In the genomic region with DNA sequence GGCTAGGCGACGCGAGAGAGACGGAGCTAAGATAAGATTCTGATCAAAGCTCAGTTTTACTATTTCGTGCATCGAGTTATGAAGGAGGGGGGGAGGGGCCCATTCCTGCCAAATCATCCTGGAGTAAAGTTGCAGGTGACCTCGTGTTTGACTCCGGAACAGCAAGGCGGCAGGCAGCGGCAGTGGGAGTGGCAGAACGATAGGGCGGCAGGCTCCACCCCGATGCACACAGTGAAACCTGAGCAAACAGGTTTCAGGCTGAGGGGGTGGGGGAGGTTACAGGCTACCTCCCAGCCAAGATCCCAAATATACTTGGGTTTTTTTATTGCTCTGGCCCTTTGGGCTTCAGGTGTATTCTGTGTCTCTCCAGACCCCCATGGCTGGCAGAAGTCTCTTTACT, we compare ENCODE assay signal across 9 mouse cellular contexts. TPM values are rescaled to one million over a fixed set of nuclear protein-coding genes. Genes with fewer than 3 reads are reported as not detected.
DNase-seq lines count a peak whose midpoint lies in the region; ATAC-seq lines count a peak whose summit lies in the region.
"Had no signal": no experiment of that assay in that cellular context is flagged by ENCODE, and none has a peak within 500 bp of the region (broad histone marks: within the 10 kb centered on the region; RNA-seq: fewer than 3 reads in every experiment).

No protein-coding gene starts in this region.

- no peak overlapping the region for H3K9ac ChIP-seq in lung, embryonic 15.5 days

- ATAC-seq in lung, embryonic 15.5 days (ENCODE audit: borderline replicate concordance, extremely low read depth, low FRiP score, low TSS enrichment): peak; percentile 38; the same call in 1 of the 2 replicates

- H3K4me1 ChIP-seq in lung, embryonic 15.5 days: peaks cover 45% of the 10 kb centered on the region

- H3K27ac ChIP-seq in lung, embryonic 15.5 days: no peak overlapping the region
- H3K27ac ChIP-seq: left cerebral cortex, adult 2 months had no signal

- H3K27me3 ChIP-seq in lung, embryonic 15.5 days: no peaks in the 10 kb centered on the region

- DNase-seq in adrenal gland, postnatal 14 days: peak; percentile 8
- DNase-seq in adrenal gland, adult (ENCODE audit: inconsistent age in 2 of 2, low spot score in 1 of 2): no peak
- DNase-seq in lung, postnatal 10 days: no peak
- peak; percentile 55 for DNase-seq in kidney, postnatal 14 days
- peak; percentile 23 for DNase-seq in mesoderm, embryonic 11.5 days (ENCODE audit: low read depth, low spot score)
- no peak for DNase-seq in spleen, postnatal 4 days (ENCODE audit: low spot score in 2 of 2)
- no peak for DNase-seq in gastrocnemius, postnatal 4 days (ENCODE audit: low spot score in 2 of 2)

- H3K4me2 ChIP-seq in lung, embryonic 15.5 days: peak overlapping the region; percentile 24

- no peaks in the 10 kb centered on the region for H3K9me3 ChIP-seq in lung, embryonic 15.5 days

- 10% methylated on average over 13 of the region's 13 CpGs for WGBS in lung, embryonic 15.5 days

- no peak overlapping the region for H3K4me3 ChIP-seq in lung, embryonic 15.5 days
- H3K4me3 ChIP-seq: left cerebral cortex, adult 2 months had no signal

- peaks cover 15% of the 10 kb centered on the region for H3K36me3 ChIP-seq in lung, embryonic 15.5 days

RNA-seq across cellular contexts. Expression of a gene that starts 18.2 kb away (rescaled TPM):
- 33.2 and 36.8 TPM in 2 replicates for total RNA-seq in adrenal gland, postnatal 14 days (2021)
- polyA plus RNA-seq in lung, embryonic 15.5 days (2015; fragmentation: Nextera tagmentation; extraction: Ambion mirVana): 56.8 and 59.8 TPM in 2 replicates
- total RNA-seq in gastrocnemius, postnatal 4 days (2021): 10 to 100 TPM; 49.4 to 58.0 TPM

RNA-seq across cellular contexts. Expression of a gene that starts 32.9 kb away (rescaled TPM):
- 112 and 125 TPM in 2 replicates for total RNA-seq in adrenal gland, postnatal 14 days (2021)
- 53.6 and 53.9 TPM in 2 replicates for polyA plus RNA-seq in lung, embryonic 15.5 days (2015; fragmentation: Nextera tagmentation; extraction: Ambion mirVana)
- 10 to 100 TPM; 25.8 to 30.0 TPM for total RNA-seq in gastrocnemius, postnatal 4 days (2021)

Comparison
In these comparisons a context has a peak if more than half of its experiments do, and no peak if none do; other contexts are left out.
1. DNase-seq: peak in adrenal gland, postnatal 14 days (single experiment), kidney, postnatal 14 days (single experiment) and mesoderm, embryonic 11.5 days (single experiment); none in adrenal gland, adult (0 of 2), lung, postnatal 10 days (single experiment), spleen, postnatal 4 days (0 of 2) and gastrocnemius, postnatal 4 days (0 of 2).